Mouse (Mus musculus) Patski (cell line): ENCODE measurements at regions not wholly inside any gene's neighbourhood (a gene's known extent, or its start where the extent isn't known, plus 50 kb on each side); places are given as distances from the start of the nearest gene placed in this dataset.

Experiments used
- ATAC-seq: fragments of 100-300 bp; one replicate; pipeline ENCODE4 v1.8.0; 2021
- CTCF ChIA-PET: fragments of 350-600 bp; sonication (Branson Sonifier 250); formaldehyde crosslinking; loops from one replicate; lab custom pipeline; 2022; ENCODE audit warnings: inconsistent platforms; lab: Charles Lee
- POLR2A ChIA-PET: fragments of 350-600 bp; sonication (Branson Sonifier 250); formaldehyde crosslinking; loops from one replicate; lab custom pipeline; 2022; ENCODE audit warnings: antibody characterized with exemption, inconsistent platforms; lab: Charles Lee
- DNase-seq: peaks from one replicate; pipeline ENCODE4 v3.0.0-alpha.2; 2011; ENCODE audit warnings: low read depth, low spot score
- H3K27me3 ChIP-seq: fragments of 371-371 bp; one replicate; pipeline ENCODE4 v1.5.1; 2021
- CTCF ChIP-seq: fragments of 100-300 bp; IDR thresholded peaks from one replicate; pipeline ENCODE4 v1.5.1; 2021
- in situ Hi-C: fragments of 300-500 bp; cut with MboI; formaldehyde crosslinking; loops from 3 replicates; pipeline ENCODE4 v1.11.1; 2018; ENCODE audit warnings: low pct_unique_long_range_greater_than_20kb, mixed read lengths

- POLR2A ChIA-PET: interaction anchor here (0.7 kb wide), 1 partner anchor 251 kb away, joined by 3 read pairs; no protein-coding TSS in a partner anchor
- no peak for ATAC-seq
Observed at GRCm38 (mm10) chr5:38616296-38616695, 53.3 kb upstream of the Wdr1 start.

More at GRCm38 (mm10) chr5:38616296-38616695, 53.3 kb upstream of the Wdr1 start:
- in situ Hi-C loops: no loop called here
- CTCF ChIA-PET: interaction anchor here (1.4 to 1.5 kb wide), 2 partner anchors 10 to 25 kb away, joined by 3 to 7 read pairs; no protein-coding TSS in a partner anchor
- peaks cover 24% of the 10 kb centered on the region for H3K27me3 ChIP-seq
- DNase-seq: no peak
- TF ChIP-seq CTCF: no peak
